Mouse (Mus musculus) G1E-ER4 (cell line): Measurements from ENCODE around the gene Foxk2. TPM values are rescaled to one million over a fixed set of nuclear protein-coding genes. Genes with fewer than 3 reads are reported as not detected.

Experiments
- GATA1 ChIP-seq: IDR thresholded peaks from one replicate; pipeline ENCODE4 v1.8.0; 2012; ENCODE audit warnings: low read length, inconsistent platforms
- polyA plus RNA-seq: library from polyadenylated mRNA; stranded (reverse); fragments of >175 nt; gene quantifications from 2 replicates; pipeline ENCODE4 v1.2.3, GENCODE M21; 2012

Gene Foxk2
- polyA plus RNA-seq: 37.0 and 41.6 TPM in 2 replicates

DNA sequence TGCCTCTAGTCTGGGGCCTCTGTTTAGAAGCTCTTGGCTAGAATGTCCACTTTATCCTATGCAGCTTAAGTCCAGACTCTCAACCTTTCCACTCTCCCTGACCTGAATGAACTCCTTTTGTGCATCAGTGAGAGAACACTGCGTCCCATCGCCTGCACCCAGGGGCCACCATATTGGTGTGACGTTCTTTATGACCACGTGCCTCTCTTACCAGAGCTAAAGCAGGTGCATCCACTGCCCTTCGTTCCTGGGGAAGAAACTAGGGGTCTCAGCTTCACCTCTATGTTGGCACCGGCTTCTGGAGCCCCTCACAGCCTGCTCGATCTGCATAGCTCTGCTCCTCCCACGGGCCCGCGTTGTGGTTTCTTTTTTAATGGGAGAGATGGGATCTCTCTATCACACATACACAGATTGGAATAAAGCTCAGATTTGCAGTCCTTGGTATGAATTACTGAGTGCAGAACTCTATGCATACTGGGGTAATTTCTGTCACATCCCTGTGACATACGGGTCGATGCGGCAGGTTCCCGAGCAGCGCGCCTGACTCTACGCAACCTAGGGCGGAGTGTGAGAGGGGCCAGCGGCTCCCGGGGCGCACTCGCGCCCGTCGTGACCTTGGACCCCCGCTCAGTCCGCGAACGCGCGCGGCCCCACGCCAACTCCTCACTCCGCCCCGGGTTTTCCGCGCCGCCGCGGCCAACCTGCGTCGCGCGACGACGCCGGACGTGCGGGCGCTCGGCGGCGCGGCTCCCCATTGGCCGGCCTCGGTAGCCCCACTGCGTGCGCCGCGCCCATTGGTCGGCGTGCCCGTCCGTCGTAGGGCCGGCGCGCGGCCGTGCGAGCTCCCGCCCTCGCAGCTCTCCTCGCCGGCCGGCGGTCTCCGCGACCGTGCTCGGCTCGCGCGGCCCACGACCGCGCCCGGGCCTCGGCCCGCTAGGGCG, at the start of gene Foxk2:
Foxk2 (plus strand) TSS at position 831 of the 941 bp plus-strand sequence.
- no peak for TF ChIP-seq GATA1

DNA sequence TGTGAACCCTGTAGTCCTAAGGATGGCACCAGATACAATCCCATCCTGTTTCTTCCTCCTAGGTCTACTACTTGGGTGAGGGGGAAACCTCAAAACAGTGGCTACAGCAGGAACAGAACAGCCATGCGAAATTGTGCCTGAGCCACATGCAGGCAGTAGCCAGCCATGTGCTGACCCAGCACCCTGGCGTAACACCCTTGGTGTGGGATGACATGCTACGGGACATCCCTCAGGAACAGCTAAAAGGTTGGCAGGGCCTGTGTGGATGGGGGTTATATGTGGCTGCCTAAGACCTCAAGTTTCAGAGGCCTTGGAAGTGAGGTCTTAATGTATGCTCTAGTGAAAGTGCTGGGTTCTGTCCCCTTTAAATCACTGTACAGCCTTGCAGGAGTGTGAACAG, 43.0 kb upstream of the Foxk2 start:
- TF ChIP-seq GATA1: no peak

DNA sequence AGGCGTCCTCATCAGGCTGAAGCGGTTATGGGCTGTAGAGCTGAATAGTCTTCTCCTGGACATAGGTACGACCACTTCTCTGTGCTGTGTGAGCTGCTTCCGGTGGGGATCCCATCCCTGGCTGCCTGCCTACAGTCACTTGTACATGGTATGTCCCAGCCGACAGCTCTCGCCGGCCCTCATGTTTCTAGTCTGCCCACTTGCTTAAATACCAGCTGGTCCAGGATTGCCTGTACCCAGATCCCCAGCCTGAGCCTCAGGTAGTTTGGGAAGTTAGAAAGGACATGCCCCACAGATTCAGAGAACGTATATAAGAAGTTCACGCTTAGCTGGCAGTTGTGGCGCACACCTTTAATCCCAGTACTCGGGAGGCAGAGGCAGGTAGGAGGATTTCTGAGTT, 40.0 kb upstream of the Foxk2 start:
- TF ChIP-seq GATA1: no peak

DNA sequence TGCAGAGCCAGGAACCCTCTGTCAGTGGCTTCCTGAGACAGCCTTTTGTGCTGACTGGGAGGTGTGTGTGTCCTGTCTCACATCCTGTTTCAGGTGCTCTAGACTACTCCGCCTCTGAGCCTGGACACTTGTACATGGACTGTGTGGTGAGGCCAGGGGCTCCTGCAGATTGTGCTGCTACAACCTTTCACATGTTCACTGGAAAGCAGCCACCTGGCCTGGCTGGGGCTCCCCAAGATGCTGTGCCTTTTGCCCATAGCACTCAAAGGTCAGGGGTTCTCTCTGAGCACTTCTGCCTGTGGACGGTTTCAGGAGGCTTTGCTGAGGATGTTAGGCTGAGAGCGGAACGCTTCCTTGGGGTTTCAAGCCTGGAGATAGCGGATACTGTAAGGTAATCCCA, 39.0 kb upstream of the Foxk2 start:
- no peak for TF ChIP-seq GATA1

DNA sequence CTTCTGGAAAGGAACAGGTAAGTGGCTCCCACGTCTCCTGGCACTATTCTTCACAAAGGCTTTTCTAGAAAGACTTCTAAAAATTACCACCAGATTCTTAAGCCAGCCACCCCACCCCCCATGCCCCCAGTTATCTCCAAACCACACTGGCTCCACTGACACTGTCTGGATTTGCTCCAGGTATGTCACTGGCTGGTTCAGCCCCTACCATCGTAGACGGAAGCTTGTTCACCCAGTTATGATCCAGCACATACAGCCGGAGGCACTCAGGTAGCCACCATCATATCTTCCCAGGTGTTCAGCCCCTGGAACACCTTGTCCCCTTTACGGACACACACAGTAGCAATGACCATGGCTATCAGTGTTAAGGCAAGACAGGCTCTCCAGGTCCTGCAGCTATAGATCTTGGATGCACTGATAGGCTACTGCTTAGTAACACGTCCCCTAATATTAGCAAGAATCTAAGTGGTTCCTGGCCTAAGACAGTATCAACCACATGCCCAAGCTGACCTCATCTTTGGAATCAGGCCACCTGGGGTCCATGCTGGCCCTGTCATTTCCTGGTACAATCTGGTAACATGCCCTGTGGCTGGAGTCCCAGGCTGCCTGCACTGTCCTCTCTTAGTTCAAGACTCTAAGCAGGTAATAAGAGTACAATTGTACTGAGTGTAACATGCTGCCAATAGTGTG, 38.3 kb upstream of the Foxk2 start:
- no peak for TF ChIP-seq GATA1

DNA sequence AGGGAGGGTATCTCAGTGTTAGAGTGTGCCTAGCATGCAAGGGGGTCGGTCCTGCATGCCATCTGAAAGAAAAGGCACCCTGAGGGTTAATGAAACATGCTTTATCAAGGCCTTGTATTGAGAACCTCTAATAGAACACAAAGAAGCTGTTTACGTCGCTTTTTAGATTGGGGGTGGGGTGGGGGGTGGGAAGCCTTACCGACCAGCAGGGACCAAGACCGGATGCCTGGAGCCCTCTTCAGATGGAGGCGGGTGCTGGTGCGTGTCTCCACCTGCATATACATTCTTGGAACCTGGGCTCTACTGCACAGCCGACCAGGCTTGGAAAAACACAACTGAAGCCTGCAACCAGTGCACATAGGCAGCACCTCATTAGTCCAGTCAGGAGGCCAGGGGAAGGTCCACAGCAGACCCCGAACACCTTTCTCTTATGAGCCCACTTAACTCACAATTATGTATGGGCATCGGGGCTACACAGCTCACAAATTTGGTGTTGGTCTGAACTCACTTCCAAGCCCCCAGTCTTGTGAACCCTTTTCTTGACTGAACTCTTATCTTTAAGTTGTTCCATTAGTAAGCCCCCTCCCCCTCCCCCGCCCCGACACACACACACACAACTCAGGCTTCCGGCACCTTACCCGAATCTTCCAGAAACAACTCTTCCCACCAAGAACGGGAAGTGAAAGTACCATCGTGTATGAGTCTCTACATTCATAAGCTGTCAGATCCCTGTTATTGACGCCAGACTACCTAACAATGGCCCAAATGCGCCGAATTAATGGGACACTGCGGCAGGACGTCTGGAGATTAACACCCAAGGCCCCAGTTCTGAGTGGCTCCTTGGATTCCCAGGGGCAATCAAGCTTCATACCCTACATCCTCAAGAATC, 31.4 kb upstream of the Foxk2 start:
- no peak for TF ChIP-seq GATA1

DNA sequence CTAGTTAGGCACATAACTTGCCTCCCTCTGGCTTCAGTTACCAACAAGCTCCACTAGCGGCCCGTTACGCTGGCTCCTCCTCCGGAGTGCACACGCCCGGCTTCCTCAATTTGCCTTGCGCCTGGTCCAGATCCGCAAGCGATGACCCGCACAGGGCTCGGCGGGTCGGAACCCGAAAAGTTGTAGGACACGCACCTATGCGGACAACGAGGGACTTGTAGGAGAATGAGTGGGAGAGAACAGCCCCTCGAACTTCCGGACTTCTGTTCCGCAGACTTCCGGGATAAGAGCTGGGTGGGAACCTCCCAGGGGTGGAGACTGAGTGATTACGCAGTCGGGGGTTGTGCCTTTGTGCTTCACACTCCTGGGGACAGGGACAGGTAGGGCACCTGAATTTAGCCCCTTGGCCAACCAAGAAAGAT, 30.8 kb upstream of the Foxk2 start, which contains the start of gene Cybc1:
Cybc1 (minus strand) TSS at position 305 of the 422 bp plus-strand sequence.
- no peak for TF ChIP-seq GATA1

DNA sequence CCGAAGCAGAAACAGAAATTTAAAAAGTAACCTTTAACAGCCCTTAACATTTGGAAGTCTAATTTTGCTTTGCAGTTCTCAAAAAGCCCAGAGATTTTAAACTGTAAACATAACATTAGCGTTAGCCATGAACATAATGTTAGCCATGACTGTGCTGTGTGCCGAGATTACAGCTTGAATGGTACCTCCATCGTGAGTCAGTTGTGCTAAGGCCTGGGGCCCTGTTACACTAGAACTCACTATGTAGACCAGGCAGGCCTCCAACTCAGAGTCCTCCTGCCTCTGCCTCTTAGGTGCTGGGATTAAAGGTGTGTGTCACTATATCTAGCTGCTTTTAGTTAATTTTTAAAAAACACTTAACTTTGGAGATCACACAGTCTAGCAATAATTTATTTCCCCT, 28.6 kb upstream of the Foxk2 start:
- no peak for TF ChIP-seq GATA1

DNA sequence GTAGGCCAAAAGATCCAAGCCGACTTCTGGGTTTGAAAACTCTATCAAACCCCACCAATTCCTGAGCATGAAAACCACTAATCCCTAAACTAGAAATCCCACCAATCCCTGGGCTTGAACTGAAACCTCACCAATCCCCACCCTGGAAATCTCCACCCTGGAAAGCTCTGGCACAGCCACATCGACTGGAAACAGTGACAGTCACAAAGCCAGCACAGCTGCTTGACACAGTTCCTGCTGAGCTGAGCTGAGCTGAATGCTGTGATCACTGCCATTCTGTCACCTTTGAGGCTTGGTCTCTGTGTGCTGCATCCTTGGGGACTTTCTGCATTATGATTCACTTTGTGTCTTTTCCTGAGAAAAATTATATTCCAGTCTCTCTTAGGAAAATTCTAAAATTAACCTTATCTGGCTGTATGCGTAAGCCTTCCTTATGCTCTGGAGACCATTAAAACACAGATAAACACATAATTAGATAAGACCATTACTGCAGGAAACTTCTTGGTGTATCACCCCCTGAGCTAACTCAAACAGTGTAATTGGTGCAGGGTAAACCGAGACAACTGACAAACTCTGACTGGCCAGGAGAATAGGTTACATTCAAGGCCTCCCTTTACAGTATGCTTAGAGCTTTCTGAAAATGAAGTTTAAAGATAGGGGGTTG, 28.0 kb upstream of the Foxk2 start:
- TF ChIP-seq GATA1: no peak

DNA sequence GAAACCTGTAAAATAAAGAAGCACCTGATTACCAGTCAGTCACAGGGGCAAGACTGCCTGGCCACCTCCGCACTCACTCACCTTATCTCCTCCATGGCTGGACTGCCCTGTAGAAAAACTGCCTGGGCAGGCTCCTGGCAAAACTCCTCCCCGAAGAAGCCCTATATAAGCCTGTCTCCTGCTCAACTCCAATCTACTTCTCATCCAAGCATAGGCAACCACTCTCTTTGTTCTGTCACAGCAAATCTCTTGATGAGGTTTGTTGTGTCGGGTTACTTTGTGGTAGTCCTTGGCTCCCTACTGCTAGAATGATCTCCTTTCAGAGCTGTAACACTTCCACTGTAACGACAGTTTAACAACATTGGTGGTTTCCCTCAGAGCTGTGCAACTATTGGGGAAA, 27.1 kb upstream of the Foxk2 start:
- no peak for TF ChIP-seq GATA1

DNA sequence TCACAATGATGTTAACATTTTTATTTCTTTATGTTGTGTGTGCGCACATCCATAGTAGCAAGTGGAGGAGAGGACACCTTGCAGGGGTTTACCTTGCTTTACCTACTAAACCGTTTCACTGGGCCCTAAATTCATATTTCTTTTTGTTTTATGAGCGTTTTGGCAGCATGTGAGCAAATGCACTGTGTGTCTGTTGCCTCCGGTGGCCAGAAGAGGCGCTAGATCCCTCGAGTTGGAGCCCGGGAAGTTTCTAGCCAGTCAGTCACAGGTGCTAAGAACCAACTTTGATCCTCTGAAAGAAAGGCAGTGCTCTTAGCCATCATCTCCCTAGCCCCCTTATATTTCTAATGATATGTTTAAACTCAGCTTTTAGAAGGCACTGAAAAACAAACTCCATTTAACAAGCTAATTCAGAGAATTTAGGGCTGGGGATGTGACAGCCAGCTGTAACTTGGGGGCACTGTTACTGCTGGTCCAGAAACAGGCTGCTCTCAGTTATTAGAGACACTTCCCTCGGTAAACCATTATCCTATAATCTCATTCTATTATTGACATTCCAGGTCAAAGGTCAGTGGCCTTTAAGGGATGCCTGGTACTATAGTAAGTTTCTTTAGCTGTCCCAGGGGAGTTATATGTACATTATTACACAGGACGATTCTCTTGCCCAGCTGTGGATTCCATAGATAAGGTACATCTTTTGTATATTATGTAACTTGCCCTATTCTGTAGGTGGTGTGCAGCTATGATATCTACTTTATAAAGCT, 24.1 kb upstream of the Foxk2 start:
- no peak for TF ChIP-seq GATA1

DNA sequence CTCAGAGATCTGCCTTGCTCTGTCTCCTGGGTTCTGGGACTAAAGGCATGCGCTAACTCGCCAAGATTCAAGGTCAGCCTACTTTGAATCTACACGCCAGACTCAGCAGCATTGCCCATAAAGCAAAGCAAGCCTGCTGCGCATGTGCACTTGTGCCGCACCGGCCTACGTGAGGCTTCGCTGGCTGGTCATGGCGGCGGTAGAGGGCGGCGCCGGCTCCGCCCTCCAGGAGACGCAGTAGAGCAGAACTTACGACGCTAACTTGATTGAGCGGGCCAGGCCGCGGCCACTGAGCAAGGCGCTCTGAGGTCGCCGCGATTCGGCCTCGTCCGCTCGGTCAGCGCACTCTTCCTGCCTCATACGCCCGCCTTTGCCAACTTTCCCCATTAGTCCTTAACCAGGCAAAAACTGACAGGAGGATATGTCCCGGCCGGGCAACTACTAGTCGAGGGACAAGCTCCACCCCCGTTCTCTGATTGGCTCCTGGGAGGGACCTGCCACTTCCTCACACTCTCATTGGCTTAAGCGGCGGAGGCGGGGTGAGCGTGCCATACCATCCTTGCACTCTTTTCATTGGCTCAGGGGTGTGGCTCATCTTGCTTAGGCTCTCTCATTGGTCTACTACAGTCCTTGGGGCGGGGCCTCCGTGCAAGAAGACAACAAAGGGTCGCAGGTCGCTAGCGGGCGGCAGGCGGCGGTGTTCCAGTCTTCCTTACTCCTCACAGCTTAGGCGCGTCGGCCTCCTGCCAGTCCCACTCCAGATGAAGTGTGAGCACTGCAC, 23.0 kb upstream of the Foxk2 start, which contains the start of gene Narf:
Narf (plus strand) TSS at position 690 of the 781 bp plus-strand sequence.
- no peak for TF ChIP-seq GATA1

DNA sequence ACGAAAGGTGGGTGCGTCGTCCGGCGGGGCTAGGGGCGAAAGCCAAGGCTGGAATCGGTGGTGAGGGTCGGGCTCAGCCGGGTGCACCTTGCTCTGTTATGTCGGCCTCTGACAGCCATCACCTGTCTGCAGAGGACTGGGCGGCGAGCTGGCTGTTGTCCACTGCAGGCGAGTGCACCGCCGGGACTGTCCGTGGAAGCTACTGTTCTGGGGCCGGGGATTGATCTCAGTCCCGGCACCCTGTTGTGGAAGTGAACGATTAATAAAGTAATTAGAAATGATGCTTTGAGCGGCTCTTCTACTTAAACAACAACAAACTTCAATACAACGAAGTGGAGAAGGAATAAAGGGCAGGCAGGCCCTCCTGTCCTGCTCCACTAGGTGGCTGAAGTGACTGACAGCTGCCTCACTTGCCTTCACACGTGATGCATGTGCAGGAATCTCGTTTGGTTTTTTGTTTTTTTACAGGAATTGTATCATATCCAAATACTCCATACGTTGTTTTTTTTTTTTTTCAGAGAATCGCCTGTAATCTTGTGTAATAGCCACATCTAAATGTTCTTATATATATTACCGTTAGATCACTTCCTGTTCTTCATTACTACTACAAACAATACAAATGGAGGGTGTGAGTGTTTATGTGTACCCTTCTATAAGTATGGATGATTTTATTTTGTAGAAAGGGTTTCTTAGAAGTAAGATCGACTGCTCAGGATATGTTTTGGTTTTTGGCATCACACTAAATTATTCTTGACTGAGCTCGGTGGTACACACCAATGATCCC, 22.3 kb upstream of the Foxk2 start:
- no peak for TF ChIP-seq GATA1
